Mouse (Mus musculus): ENCODE data around the gene Mybpc2. TPM values are rescaled to one million over a fixed set of nuclear protein-coding genes. Genes with fewer than 3 reads are reported as not detected.

Mybpc2 gene
- polyA plus RNA-seq (2016; fragmentation: Nextera tagmentation; extraction: Ambion mirVana), result 0.16 and 0.22 TPM in 2 replicates

- H3K4me3 ChIP-seq, result no peak within 1 kb of the TSS
- no peaks in the 10 kb centered on the region for H3K36me3 ChIP-seq
- no peak for ATAC-seq (ENCODE audit: low FRiP score, low read depth)
- H3K9me3 ChIP-seq, result no peaks in the 10 kb centered on the region
- no peak within 1 kb of the TSS for H3K27ac ChIP-seq (replicated peaks)
- WGBS, result 33% methylated on average over 12 of the region's 12 CpGs
- no peak within 1 kb of the TSS; the same call in 1 of the 2 replicates for H3K9ac ChIP-seq (replicated peaks)
- peaks cover 16% of the 10 kb centered on the region for H3K4me1 ChIP-seq
- H3K27me3 ChIP-seq, result peaks cover 90% of the 10 kb centered on the region
- H3K4me2 ChIP-seq (replicated peaks), result 0 out of 2 replicates have a peak within 1 kb of the TSS, but pooled peaks have one; percentile 9
Measured at GRCm38 (mm10) chr7:44524502-44524901, at the start of gene Mybpc2. Gene Mybpc2 (minus strand): TSS chr7:44524656.

GRCm38 (mm10) chr7:44572956-44573484 is 48.6 kb upstream of the Mybpc2 start:
- peaks cover 3% of the 10 kb centered on the region; the same call in 1 of the 2 replicates for H3K4me1 ChIP-seq
- H3K9ac ChIP-seq (replicated peaks), result no peak overlapping the region
- ATAC-seq (ENCODE audit: low FRiP score, low read depth), result no peak
- no peak overlapping the region for H3K27ac ChIP-seq (replicated peaks)
- no peak overlapping the region for H3K4me2 ChIP-seq (replicated peaks)
- H3K36me3 ChIP-seq, result no peaks in the 10 kb centered on the region
- H3K27me3 ChIP-seq, result no peaks in the 10 kb centered on the region; the same call in none of the 2 replicates
- H3K9me3 ChIP-seq, result no peaks in the 10 kb centered on the region
- 72% methylated on average over 5 of the region's 5 CpGs for WGBS
- no peak overlapping the region for H3K4me3 ChIP-seq

GRCm38 (mm10) chr7:44572213-44572701 is 47.8 kb upstream of the Mybpc2 start, which contains the start of gene Napsa:
Gene Napsa (plus strand): TSS chr7:44572380.
- Histone ChIP-seq H3K9ac (replicated peaks) (no peak within 1 kb of the TSS), H3K27me3 (no peaks in the 10 kb centered on the region; the same call in none of the 2 replicates), H3K4me2 (replicated peaks) (no peak within 1 kb of the TSS), H3K4me3 (no peak within 1 kb of the TSS), H3K4me1 (peaks cover 3% of the 10 kb centered on the region; the same call in 1 of the 2 replicates), H3K36me3 (no peaks in the 10 kb centered on the region), H3K27ac (replicated peaks) (no peak within 1 kb of the TSS), H3K9me3 (no peaks in the 10 kb centered on the region)
- 41% methylated on average over 7 of the region's 7 CpGs for WGBS
- ATAC-seq (ENCODE audit: low FRiP score, low read depth), result no peak

- Histone ChIP-seq H3K4me3 (no peak overlapping the region), H3K4me1 (peaks cover 3% of the 10 kb centered on the region; the same call in 1 of the 2 replicates), H3K9me3 (no peaks in the 10 kb centered on the region), H3K27ac (replicated peaks) (no peak overlapping the region), H3K9ac (replicated peaks) (no peak overlapping the region), H3K4me2 (replicated peaks) (no peak overlapping the region), H3K36me3 (no peaks in the 10 kb centered on the region), H3K27me3 (no peaks in the 10 kb centered on the region; the same call in none of the 2 replicates)
- no peak for ATAC-seq (ENCODE audit: low FRiP score, low read depth)
- WGBS, result 35% methylated on average over 4 of the region's 4 CpGs
Measured at GRCm38 (mm10) chr7:44571811-44572210, 47.4 kb upstream of the Mybpc2 start.

- 84% methylated on average over 6 of the region's 6 CpGs for WGBS
- Histone ChIP-seq H3K4me2 (replicated peaks) (no peak overlapping the region), H3K9me3 (no peaks in the 10 kb centered on the region), H3K27ac (replicated peaks) (no peak overlapping the region), H3K4me1 (peaks cover 3% of the 10 kb centered on the region; the same call in 1 of the 2 replicates), H3K9ac (replicated peaks) (no peak overlapping the region), H3K4me3 (no peak overlapping the region), H3K27me3 (no peaks in the 10 kb centered on the region; the same call in none of the 2 replicates), H3K36me3 (no peaks in the 10 kb centered on the region)
- ATAC-seq (ENCODE audit: low FRiP score, low read depth), result no peak
Measured at GRCm38 (mm10) chr7:44570989-44571388, 46.5 kb upstream of the Mybpc2 start.

- H3K4me3 ChIP-seq, result no peak overlapping the region
- no peak overlapping the region for H3K27ac ChIP-seq (replicated peaks)
- H3K36me3 ChIP-seq, result no peaks in the 10 kb centered on the region
- no peak overlapping the region for H3K9ac ChIP-seq (replicated peaks)
- H3K4me1 ChIP-seq, result peaks cover 3% of the 10 kb centered on the region; the same call in 1 of the 2 replicates
- 75% methylated on average over 9 of the region's 9 CpGs for WGBS
- no peak for ATAC-seq (ENCODE audit: low FRiP score, low read depth)
- H3K27me3 ChIP-seq, result no peaks in the 10 kb centered on the region; the same call in none of the 2 replicates
- no peaks in the 10 kb centered on the region for H3K9me3 ChIP-seq
- H3K4me2 ChIP-seq (replicated peaks), result no peak overlapping the region
Measured at GRCm38 (mm10) chr7:44568803-44569202, 44.3 kb upstream of the Mybpc2 start.

GRCm38 (mm10) chr7:44565414-44565813 is 41.0 kb upstream of the Mybpc2 start:
- Histone ChIP-seq H3K27ac (replicated peaks) (no peak overlapping the region), H3K4me3 (no peak overlapping the region), H3K4me2 (replicated peaks) (no peak overlapping the region), H3K9me3 (no peaks in the 10 kb centered on the region), H3K4me1 (no peaks in the 10 kb centered on the region), H3K9ac (replicated peaks) (no peak overlapping the region), H3K27me3 (no peaks in the 10 kb centered on the region; the same call in 1 of the 2 replicates), H3K36me3 (no peaks in the 10 kb centered on the region)
- WGBS, result 77% methylated on average over 6 of the region's 6 CpGs
- ATAC-seq (ENCODE audit: low FRiP score, low read depth), result no peak

GRCm38 (mm10) chr7:44564486-44564885 is 40.0 kb upstream of the Mybpc2 start:
- Histone ChIP-seq H3K4me3 (no peak overlapping the region), H3K4me2 (replicated peaks) (no peak overlapping the region), H3K9me3 (no peaks in the 10 kb centered on the region), H3K36me3 (no peaks in the 10 kb centered on the region), H3K27ac (replicated peaks) (no peak overlapping the region), H3K9ac (replicated peaks) (no peak overlapping the region), H3K27me3 (no peaks in the 10 kb centered on the region), H3K4me1 (no peaks in the 10 kb centered on the region)
- WGBS, result 82% methylated on average over 10 of the region's 10 CpGs
- no peak for ATAC-seq (ENCODE audit: low FRiP score, low read depth)

- H3K4me3 ChIP-seq, result no peak overlapping the region
- no peaks in the 10 kb centered on the region for H3K36me3 ChIP-seq
- no peaks in the 10 kb centered on the region for H3K27me3 ChIP-seq
- H3K4me1 ChIP-seq, result no peaks in the 10 kb centered on the region
- no peak overlapping the region for H3K27ac ChIP-seq (replicated peaks)
- WGBS, result 53% methylated on average over 8 of the region's 8 CpGs
- no peaks in the 10 kb centered on the region for H3K9me3 ChIP-seq
- H3K4me2 ChIP-seq (replicated peaks), result no peak overlapping the region
- no peak for ATAC-seq (ENCODE audit: low FRiP score, low read depth)
- no peak overlapping the region for H3K9ac ChIP-seq (replicated peaks)
Measured at GRCm38 (mm10) chr7:44563284-44563683, 38.8 kb upstream of the Mybpc2 start.

GRCm38 (mm10) chr7:44560435-44561400 is 36.3 kb upstream of the Mybpc2 start:
- H3K27ac ChIP-seq (replicated peaks), result no peak overlapping the region
- no peaks in the 10 kb centered on the region for H3K36me3 ChIP-seq
- ATAC-seq (ENCODE audit: low FRiP score, low read depth), result peak; percentile 41; the same call in 1 of the 2 replicates
- H3K9me3 ChIP-seq, result no peaks in the 10 kb centered on the region
- peaks cover 2% of the 10 kb centered on the region; the same call in 1 of the 2 replicates for H3K27me3 ChIP-seq
- no peak overlapping the region for H3K4me2 ChIP-seq (replicated peaks)
- no peaks in the 10 kb centered on the region for H3K4me1 ChIP-seq
- 52% methylated on average over 18 of the region's 18 CpGs for WGBS
- H3K9ac ChIP-seq (replicated peaks), result no peak overlapping the region
- no peak overlapping the region for H3K4me3 ChIP-seq

GRCm38 (mm10) chr7:44557629-44558028 is 33.2 kb upstream of the Mybpc2 start:
- no peak overlapping the region for H3K9ac ChIP-seq (replicated peaks)
- WGBS, result 75% methylated on average over 2 of the region's 2 CpGs

More at GRCm38 (mm10) chr7:44557629-44558028, 33.2 kb upstream of the Mybpc2 start:
- no peak for ATAC-seq (ENCODE audit: low FRiP score, low read depth)
- H3K27me3 ChIP-seq, result peaks cover 8% of the 10 kb centered on the region; the same call in 1 of the 2 replicates
- H3K4me2 ChIP-seq (replicated peaks), result no peak overlapping the region
- H3K27ac ChIP-seq (replicated peaks), result no peak overlapping the region
- H3K9me3 ChIP-seq, result no peaks in the 10 kb centered on the region
- peaks cover 10% of the 10 kb centered on the region for H3K4me1 ChIP-seq
- no peak overlapping the region for H3K4me3 ChIP-seq
- no peaks in the 10 kb centered on the region for H3K36me3 ChIP-seq

Measured in midbrain, embryonic 12.5 days (tissue).